In the genomic region with DNA sequence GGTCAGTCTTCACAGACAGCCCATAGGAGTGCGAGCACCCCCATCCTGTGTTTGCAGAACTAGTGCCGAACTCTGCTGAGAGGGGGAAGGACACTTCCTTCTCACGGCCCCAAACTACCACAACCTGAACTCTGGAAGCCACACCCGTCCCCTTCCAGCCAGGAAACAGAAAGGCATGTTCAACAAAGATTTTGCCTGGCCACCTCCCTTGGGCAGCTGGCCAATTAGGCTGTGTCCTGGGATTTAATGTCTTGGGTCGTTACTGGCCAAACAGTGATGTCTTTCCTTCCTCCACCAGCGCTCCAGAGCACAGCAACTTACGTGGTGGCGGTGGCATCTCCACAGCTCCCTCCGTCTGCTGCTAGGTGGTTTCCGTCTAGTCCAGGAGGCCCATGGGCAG, we compare ENCODE assay signal across 10 mouse cellular contexts.
DNase-seq lines count a peak whose midpoint lies in the region; ATAC-seq lines count a peak whose summit lies in the region.
"Had no signal": no experiment of that assay in that cellular context is flagged by ENCODE, and none has a peak within 500 bp of the region (broad histone marks: within the 10 kb centered on the region; RNA-seq: fewer than 3 reads in every experiment).

No protein-coding gene starts in this region.

- H3K4me2 ChIP-seq in kidney, embryonic 14.5 days (replicated peaks; ENCODE audit: low read depth, low read length), result no peak overlapping the region
- H3K4me2 ChIP-seq in kidney, embryonic 16.5 days (replicated peaks; ENCODE audit: low read depth, low read length), result no peak overlapping the region
- H3K4me2 ChIP-seq in midbrain, embryonic 11.5 days, result no peak overlapping the region
- H3K4me2 ChIP-seq: liver, embryonic 12.5 days had no signal

- no peak for ATAC-seq in kidney, embryonic 14.5 days (ENCODE audit: low FRiP score, low TSS enrichment)
- ATAC-seq in kidney, embryonic 16.5 days (ENCODE audit: low FRiP score, low TSS enrichment), result peak; percentile 61
- no peak for ATAC-seq in midbrain, embryonic 11.5 days (ENCODE audit: low FRiP score)
- ATAC-seq: CD4-positive, CD25-positive, alpha-beta regulatory T cell, adult 4 months; liver, embryonic 12.5 days had no signal

- H3K4me3 ChIP-seq in kidney, embryonic 14.5 days (ENCODE audit: low read length), result no peak overlapping the region
- no peak overlapping the region for H3K4me3 ChIP-seq in kidney, embryonic 16.5 days (ENCODE audit: low read length)
- no peak overlapping the region for H3K4me3 ChIP-seq in midbrain, embryonic 11.5 days (ENCODE audit: low read depth, low read length)
- H3K4me3 ChIP-seq: liver, embryonic 12.5 days had no signal

- H3K9me3 ChIP-seq in kidney, embryonic 14.5 days (ENCODE audit: control insufficient read depth, low read length), result no peaks in the 10 kb centered on the region
- no peaks in the 10 kb centered on the region for H3K9me3 ChIP-seq in kidney, embryonic 16.5 days (ENCODE audit: low read length)
- H3K9me3 ChIP-seq in midbrain, embryonic 11.5 days (ENCODE audit: control insufficient read depth, low read length), result no peaks in the 10 kb centered on the region
- H3K9me3 ChIP-seq: liver, embryonic 12.5 days had no signal

- H3K36me3 ChIP-seq in kidney, embryonic 14.5 days (ENCODE audit: control insufficient read depth, insufficient read depth, low read length), result 0 out of 2 replicates have a peak, but pooled peaks cover 3% of the 10 kb centered on the region
- no peaks in the 10 kb centered on the region for H3K36me3 ChIP-seq in kidney, embryonic 16.5 days (ENCODE audit: insufficient read depth, low read length)
- no peaks in the 10 kb centered on the region for H3K36me3 ChIP-seq in midbrain, embryonic 11.5 days (ENCODE audit: control insufficient read depth, insufficient read depth, low read length)

- no peak overlapping the region for H3K9ac ChIP-seq in kidney, embryonic 14.5 days (ENCODE audit: low read depth, low read length)
- no peak overlapping the region for H3K9ac ChIP-seq in kidney, embryonic 16.5 days (replicated peaks; ENCODE audit: low read length)
- H3K9ac ChIP-seq in midbrain, embryonic 11.5 days (ENCODE audit: low read length), result no peak overlapping the region
- H3K9ac ChIP-seq: liver, embryonic 12.5 days had no signal

- H3K27me3 ChIP-seq in kidney, embryonic 14.5 days (ENCODE audit: control insufficient read depth, insufficient read depth, low read length), result no peaks in the 10 kb centered on the region
- no peaks in the 10 kb centered on the region for H3K27me3 ChIP-seq in kidney, embryonic 16.5 days (ENCODE audit: insufficient read depth, low read length)
- H3K27me3 ChIP-seq in midbrain, embryonic 11.5 days (ENCODE audit: control insufficient read depth, insufficient read depth, low read length), result no peaks in the 10 kb centered on the region
- H3K27me3 ChIP-seq: liver, embryonic 12.5 days had no signal

- WGBS in kidney, embryonic 14.5 days, result 75% methylated on average over 10 of the region's 10 CpGs
- 70% methylated on average over 10 of the region's 10 CpGs for WGBS in kidney, embryonic 16.5 days
- 88% methylated on average over 10 of the region's 10 CpGs for WGBS in midbrain, embryonic 11.5 days

- H3K27ac ChIP-seq in kidney, embryonic 14.5 days (ENCODE audit: low read depth, low read length), result no peak overlapping the region
- H3K27ac ChIP-seq in kidney, embryonic 16.5 days (ENCODE audit: low read length), result no peak overlapping the region
- H3K27ac ChIP-seq in midbrain, embryonic 11.5 days (ENCODE audit: low read depth, low read length), result no peak overlapping the region
- H3K27ac ChIP-seq: liver, embryonic 12.5 days had no signal

- DNase-seq in kidney, adult 11 months, result peak; percentile 51
- peak; percentile 42 for DNase-seq in gastrocnemius, postnatal 25 days
- DNase-seq in lung, postnatal 4 days, result peak; percentile 71 to 74
- no peak for DNase-seq in cerebellum, postnatal 25 days
- no peak for DNase-seq in midbrain, embryonic 11.5 days (ENCODE audit: low spot score, missing footprints)
- no peak for DNase-seq in cerebellum, adult 9-10 months

- no peaks in the 10 kb centered on the region for H3K4me1 ChIP-seq in kidney, embryonic 14.5 days (ENCODE audit: control insufficient read depth, insufficient read depth, low read length)
- H3K4me1 ChIP-seq in kidney, embryonic 16.5 days (ENCODE audit: insufficient read depth, low read length), result no peaks in the 10 kb centered on the region
- H3K4me1 ChIP-seq in midbrain, embryonic 11.5 days (ENCODE audit: control insufficient read depth, insufficient read depth, low read length), result no peaks in the 10 kb centered on the region
- H3K4me1 ChIP-seq: liver, embryonic 12.5 days had no signal

Comparison
In these comparisons a context has a peak if more than half of its experiments do, and no peak if none do; other contexts are left out.
1. DNase-seq: peak in kidney, adult 11 months (single experiment), gastrocnemius, postnatal 25 days (single experiment) and lung, postnatal 4 days (2 of 2); none in cerebellum, postnatal 25 days (0 of 2), midbrain, embryonic 11.5 days (single experiment) and cerebellum, adult 9-10 months (single experiment).